Mouse (Mus musculus): ENCODE data around the gene Stam.

DNA sequence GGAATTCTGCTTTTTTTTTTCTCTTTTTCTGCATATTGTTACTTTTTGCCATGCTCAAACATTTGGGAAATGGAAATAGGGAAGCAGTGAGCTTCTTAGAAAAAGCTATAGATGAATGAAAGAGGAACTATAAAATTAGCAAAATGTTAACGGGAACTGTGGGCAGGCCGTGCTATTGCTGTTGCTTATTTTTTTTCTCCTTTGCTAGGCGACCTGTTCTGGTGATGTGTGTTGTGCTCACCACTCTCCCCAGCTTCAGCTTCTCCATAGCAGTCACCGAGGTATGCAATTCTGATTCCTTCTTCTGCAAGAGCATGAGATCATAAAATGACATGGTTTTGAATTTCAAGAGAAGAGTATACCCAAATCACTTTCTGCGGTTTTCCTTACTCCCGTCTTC, 118.1 kb downstream of the Stam start:
- TF ChIP-seq POLR2A (IDR thresholded peaks at IDR 0.05; ENCODE audit: extremely low read depth, insufficient read depth, low read length), result no peak
- no peak for TF ChIP-seq CTCF (IDR thresholded peaks at IDR 0.05; ENCODE audit: low read depth, low read length)
